Mouse (Mus musculus) midbrain, embryonic 16.5 days (tissue): ENCODE measurements around the gene Btbd3. TPM values are rescaled to one million over a fixed set of nuclear protein-coding genes. Genes with fewer than 3 reads are reported as not detected.
"Not testable (repeated sequence)": the region's sequence is repeated elsewhere in the genome, so short reads cannot be mapped to it uniquely, and the experiment has no call there.

Experiments used
- ATAC-seq: fragments of 200-750 bp; cut with Nextera tagmentation; 2 replicates; pipeline ENCODE4 v1.8.0; 2017; ENCODE audit warnings: moderate TSS enrichment
- H3K27ac ChIP-seq: fragments of 300-500 bp; sonication (generic); 2 replicates; pipeline ENCODE4 v1.5.1; 2014; ENCODE audit warnings: mild to moderate bottlenecking, low read length, mixed read lengths
- H3K27me3 ChIP-seq: fragments of 300-500 bp; sonication (generic); 2 replicates; pipeline ENCODE4 v1.6.1; 2014; ENCODE audit warnings: low read depth, low read length, mixed read lengths; ENCODE audit not compliant: control insufficient read depth, insufficient read depth
- H3K36me3 ChIP-seq: fragments of 300-500 bp; sonication (generic); 2 replicates; pipeline ENCODE4 v1.6.1; 2014; ENCODE audit warnings: mild to moderate bottlenecking, low read length, moderate library complexity, mixed read lengths; ENCODE audit not compliant: control insufficient read depth, insufficient read depth
- H3K4me1 ChIP-seq: fragments of 300-500 bp; sonication (generic); 2 replicates; pipeline ENCODE4 v1.6.1; 2014; ENCODE audit warnings: mild to moderate bottlenecking, low read length, mixed read lengths; ENCODE audit not compliant: control insufficient read depth, insufficient read depth
- H3K4me2 ChIP-seq: fragments of 300-500 bp; sonication (generic); 2 replicates; pipeline ENCODE4 v1.6.1; 2014; ENCODE audit warnings: mild to moderate bottlenecking, low read length, mixed read lengths
- H3K4me3 ChIP-seq: fragments of 300-500 bp; sonication (generic); 2 replicates; pipeline ENCODE4 v1.5.1; 2014; ENCODE audit warnings: low read depth, mild to moderate bottlenecking, low read length, moderate library complexity, mixed read lengths
- H3K9ac ChIP-seq: fragments of 300-500 bp; sonication (generic); 2 replicates; pipeline ENCODE4 v1.6.1; 2014; ENCODE audit warnings: low read depth, low read length, mixed read lengths
- H3K9me3 ChIP-seq: fragments of 300-500 bp; sonication (generic); replicated peaks from 2 replicates; pipeline ENCODE4 v1.6.1; 2014; ENCODE audit warnings: mild to moderate bottlenecking, low read length, mixed read lengths; ENCODE audit not compliant: control insufficient read depth, poor library complexity, severe bottlenecking
- WGBS: fragments of 180-500 bp; shearing (Covaris S2); extraction: QIAGEN DNeasy Blood & Tissue Kit; methylation state at CpG from one replicate; pipeline ENCODE4 v1.1.7; 2014; 5-methylcytosine and 5-hydroxymethylcytosine counted together
- polyA plus RNA-seq: library from polyadenylated mRNA; unstranded; fragments of >200 nt; fragmentation: Nextera tagmentation; extraction: Ambion mirVana; gene quantifications from 2 replicates; pipeline ENCODE4 v1.2.1, GENCODE M21; 2015

The Btbd3 gene
- polyA plus RNA-seq, 1 experiment from 2014 or later, result 45.0 TPM

DNA sequence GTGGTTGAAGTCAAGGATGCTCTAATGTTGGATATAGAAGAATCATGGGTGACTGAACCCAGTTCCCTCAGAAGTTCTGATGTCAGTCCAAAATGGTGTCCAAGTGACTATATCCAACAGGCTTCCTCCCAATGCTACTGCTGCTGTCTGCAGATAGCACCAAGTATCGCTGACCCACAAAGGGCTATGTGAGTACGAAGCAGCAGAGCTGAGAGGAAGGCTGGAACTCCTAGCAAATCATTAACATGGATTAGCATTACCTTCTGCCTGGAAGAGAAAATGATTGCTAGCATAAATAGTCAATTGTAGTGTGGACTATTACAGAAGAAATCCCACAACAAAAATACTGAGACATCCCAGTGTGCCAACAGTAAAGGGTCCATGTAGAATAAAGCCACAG lies 33.8 kb downstream of the Btbd3 start:
- no peak overlapping the region for H3K9ac ChIP-seq
- no peak for ATAC-seq
- peaks cover 4% of the 10 kb centered on the region; the same call in 1 of the 2 replicates for H3K36me3 ChIP-seq
- WGBS, result 95% methylated on average over 2 of the region's 2 CpGs
- H3K27ac ChIP-seq, result no peak overlapping the region
- no peaks in the 10 kb centered on the region for H3K4me1 ChIP-seq
- no peaks in the 10 kb centered on the region for H3K27me3 ChIP-seq
- no peak overlapping the region for H3K4me2 ChIP-seq
- no peaks in the 10 kb centered on the region for H3K9me3 ChIP-seq
- H3K4me3 ChIP-seq, result no peak overlapping the region

- Histone ChIP-seq H3K27ac (no peak overlapping the region), H3K27me3 (no peaks in the 10 kb centered on the region)
Observed at GRCm38 (mm10) chr2:138294286-138294685, 37.9 kb downstream of the Btbd3 start.

GRCm38 (mm10) chr2:138306236-138306635 lies 49.9 kb downstream of the Btbd3 start:
- Histone ChIP-seq H3K9ac (no peak overlapping the region), H3K4me2 (no peak overlapping the region), H3K9me3 (no peaks in the 10 kb centered on the region), H3K27ac (no peak overlapping the region), H3K4me3 (no peak overlapping the region), H3K4me1 (no peaks in the 10 kb centered on the region), H3K27me3 (no peaks in the 10 kb centered on the region), H3K36me3 (no peaks in the 10 kb centered on the region)
- 95% methylated on average over 2 of the region's 2 CpGs for WGBS
- no peak for ATAC-seq

More at GRCm38 (mm10) chr2:138294286-138294685, 37.9 kb downstream of the Btbd3 start:
- Histone ChIP-seq H3K9ac (no peak overlapping the region), H3K4me1 (no peaks in the 10 kb centered on the region), H3K4me2 (no peak overlapping the region), H3K36me3 (no peaks in the 10 kb centered on the region), H3K4me3 (no peak overlapping the region), H3K9me3 (no peaks in the 10 kb centered on the region)
- ATAC-seq, result no peak
- WGBS, result 90% methylated on average over 3 of the region's 3 CpGs

DNA sequence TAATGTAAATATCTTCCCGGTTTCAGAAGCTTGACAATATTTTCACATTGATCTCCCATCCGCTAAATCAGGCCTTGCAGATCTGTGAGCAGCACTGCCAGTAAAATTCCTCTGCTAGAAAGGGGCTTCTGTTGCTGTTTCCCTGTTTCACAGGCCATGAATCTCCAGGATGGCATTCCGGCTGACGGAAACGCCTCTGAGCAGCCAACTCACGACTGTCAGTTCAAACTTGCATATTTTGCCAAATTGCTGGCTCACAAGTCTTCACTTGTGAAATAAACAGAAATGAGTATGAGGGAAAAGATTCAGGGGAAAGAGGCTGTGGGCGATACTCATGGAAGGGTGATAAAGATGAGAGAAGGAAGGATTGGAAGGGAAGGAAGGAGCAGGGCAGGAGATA lies 59.3 kb downstream of the Btbd3 start:
- Histone ChIP-seq H3K27ac (no peak overlapping the region), H3K4me2 (no peak overlapping the region), H3K36me3 (no peaks in the 10 kb centered on the region), H3K9ac (no peak overlapping the region), H3K27me3 (no peaks in the 10 kb centered on the region), H3K4me3 (no peak overlapping the region), H3K9me3 (no peaks in the 10 kb centered on the region), H3K4me1 (no peaks in the 10 kb centered on the region)
- 89% methylated on average over 7 of the region's 7 CpGs for WGBS
- ATAC-seq, result no peak

GRCm38 (mm10) chr2:138320408-138320807 lies 64.0 kb downstream of the Btbd3 start:
- Histone ChIP-seq H3K4me1 (no peaks in the 10 kb centered on the region), H3K9ac (no peak overlapping the region), H3K27ac (no peak overlapping the region), H3K27me3 (no peaks in the 10 kb centered on the region), H3K4me3 (no peak overlapping the region), H3K9me3 (no peaks in the 10 kb centered on the region), H3K4me2 (no peak overlapping the region), H3K36me3 (no peaks in the 10 kb centered on the region)
- no peak for ATAC-seq

DNA sequence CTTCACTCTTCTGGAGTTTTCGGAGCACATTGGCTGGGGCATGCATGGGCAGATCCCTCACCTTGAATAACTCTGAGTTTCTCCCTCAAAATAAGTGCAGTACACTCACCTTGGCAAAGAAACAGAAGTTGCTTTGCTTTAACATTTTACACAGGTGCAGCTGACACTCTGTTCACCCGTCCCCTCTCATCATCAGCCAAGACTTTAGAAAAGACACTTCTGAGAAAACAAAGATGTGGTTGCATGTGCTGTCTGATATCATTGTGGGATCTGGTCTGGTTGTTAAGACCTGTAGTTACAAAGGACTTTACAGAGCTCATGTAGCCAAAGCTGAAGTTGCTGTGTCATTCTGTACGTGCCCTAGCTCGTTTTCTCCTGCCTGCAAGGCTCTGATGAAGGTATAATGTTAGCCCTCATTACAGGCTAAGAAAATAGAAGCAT lies 64.7 kb downstream of the Btbd3 start:
- H3K27ac ChIP-seq, result no peak overlapping the region
- H3K27me3 ChIP-seq, result no peaks in the 10 kb centered on the region
- ATAC-seq, result no peak
- 86% methylated on average over 4 of the region's 4 CpGs for WGBS
- H3K4me2 ChIP-seq, result no peak overlapping the region
- H3K4me1 ChIP-seq, result no peaks in the 10 kb centered on the region
- no peaks in the 10 kb centered on the region for H3K9me3 ChIP-seq
- no peaks in the 10 kb centered on the region for H3K36me3 ChIP-seq
- no peak overlapping the region for H3K4me3 ChIP-seq
- H3K9ac ChIP-seq, result no peak overlapping the region

GRCm38 (mm10) chr2:138322270-138323114 lies 66.1 kb downstream of the Btbd3 start:
- H3K4me2 ChIP-seq, result no peak overlapping the region
- no peak overlapping the region for H3K4me3 ChIP-seq
- no peaks in the 10 kb centered on the region for H3K27me3 ChIP-seq
- ATAC-seq, result no peak
- H3K36me3 ChIP-seq, result no peaks in the 10 kb centered on the region
- no peaks in the 10 kb centered on the region for H3K9me3 ChIP-seq
- 75% methylated on average over 16 of the region's 16 CpGs for WGBS
- no peak overlapping the region for H3K27ac ChIP-seq
- no peaks in the 10 kb centered on the region for H3K4me1 ChIP-seq
- no peak overlapping the region for H3K9ac ChIP-seq

DNA sequence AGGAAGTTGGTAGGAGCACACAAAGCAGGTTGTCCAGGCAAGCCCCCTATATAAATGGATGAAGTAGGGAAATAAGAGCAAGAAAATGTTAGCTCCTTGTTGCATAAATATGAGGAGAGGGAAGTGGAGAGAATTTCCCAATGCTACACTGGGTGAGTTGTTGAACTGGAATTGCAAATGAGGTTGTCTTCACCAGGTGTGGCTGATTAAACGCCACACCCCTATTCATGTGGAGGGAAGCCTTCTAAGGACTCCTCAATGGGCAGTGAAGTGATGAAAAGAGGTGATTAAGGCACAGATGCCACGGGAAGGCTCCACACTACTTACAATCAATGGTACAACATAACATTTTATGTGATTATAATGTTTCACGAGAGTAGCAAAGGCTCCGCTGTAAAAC lies 70.0 kb downstream of the Btbd3 start:
- H3K36me3 ChIP-seq, result no peaks in the 10 kb centered on the region
- 60% methylated on average over 4 of the region's 4 CpGs for WGBS

GRCm38 (mm10) chr2:138334198-138334597 lies 77.8 kb downstream of the Btbd3 start:
- not testable (repeated sequence) for H3K4me3 ChIP-seq, ATAC-seq, H3K36me3 ChIP-seq, H3K9ac ChIP-seq, H3K4me2 ChIP-seq, H3K4me1 ChIP-seq, H3K27ac ChIP-seq, H3K9me3 ChIP-seq, H3K27me3 ChIP-seq
- WGBS, result 84% methylated on average over 2 of the region's 2 CpGs

More for the DNA sequence above, 70.0 kb downstream of the Btbd3 start:
- Histone ChIP-seq H3K9ac (no peak overlapping the region), H3K27ac (no peak overlapping the region), H3K27me3 (no peaks in the 10 kb centered on the region), H3K9me3 (no peaks in the 10 kb centered on the region), H3K4me2 (no peak overlapping the region), H3K4me1 (no peaks in the 10 kb centered on the region), H3K4me3 (no peak overlapping the region)
- ATAC-seq, result no peak
